Mouse (Mus musculus) yolk sac, embryonic 10.5 days (tissue): Measurements from ENCODE around the gene Gm20896.
"Not testable (repeated sequence)": the region's sequence is repeated elsewhere in the genome, so short reads cannot be mapped to it uniquely, and the experiment has no call there.

Source experiments
- DNase-seq: peaks from one replicate; pipeline ENCODE4 v3.0.0-alpha.2; 2017; ENCODE audit warnings: low spot score

Gene Gm20896

DNA sequence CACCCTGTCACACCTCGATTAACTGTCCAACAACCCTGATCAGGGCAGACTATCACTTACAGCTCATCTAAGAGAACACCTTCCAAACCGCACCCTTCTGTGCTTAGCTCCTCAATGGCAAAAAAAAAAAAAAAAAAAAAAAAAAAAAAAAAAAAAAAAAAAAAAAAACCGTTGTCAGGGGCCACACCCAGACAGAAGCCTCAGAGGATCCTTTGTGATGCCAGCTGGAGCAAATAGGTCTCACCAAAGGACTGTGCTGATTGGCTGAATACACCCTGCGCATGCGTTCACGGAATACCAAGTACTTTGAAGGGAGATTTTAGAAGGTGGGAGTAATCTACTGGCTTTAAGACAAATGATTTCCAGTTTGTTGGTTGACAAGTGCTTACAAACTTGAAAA is at the start of gene Gm20896:
Gm20896 (minus strand) TSS at position 101 of the 400 bp plus-strand sequence.
- DNase-seq: not testable (repeated sequence)
